Mouse (Mus musculus): ENCODE measurements at regions not wholly inside any gene's neighbourhood (a gene's known extent, or its start where the extent isn't known, plus 50 kb on each side); places are given as distances from the start of the nearest gene placed in this dataset.

GRCm38 (mm10) chr13:84061820-84062480, 160.1 kb upstream of the Tmem161b start:
- no peak for DNase-seq
- intact Hi-C loops (cut with DNase I), result no loop called here

GRCm38 (mm10) chr13:84062616-84063015, 159.5 kb upstream of the Tmem161b start:
- DNase-seq, result no peak
- intact Hi-C loops (cut with DNase I), result no loop called here

GRCm38 (mm10) chr13:84063406-84063805, 158.7 kb upstream of the Tmem161b start:
- DNase-seq, result no peak
- intact Hi-C loops (cut with DNase I), result no loop called here

- intact Hi-C loops (cut with DNase I), result no loop called here
- DNase-seq, result no peak
Measured at GRCm38 (mm10) chr13:84064291-84064940, 157.7 kb upstream of the Tmem161b start.

- DNase-seq, result no peak
- intact Hi-C loops (cut with DNase I), result no loop called here
Measured at GRCm38 (mm10) chr13:84065256-84065898, 156.7 kb upstream of the Tmem161b start.

- DNase-seq, result no peak
- intact Hi-C loops (cut with DNase I), result no loop called here
Measured at GRCm38 (mm10) chr13:84066211-84066959, 155.7 kb upstream of the Tmem161b start.

- DNase-seq, result no peak
- intact Hi-C loops (cut with DNase I), result no loop called here
Measured at GRCm38 (mm10) chr13:84066960-84067665, 155.0 kb upstream of the Tmem161b start.

- intact Hi-C loops (cut with DNase I), result no loop called here
- DNase-seq, result no peak
Measured at GRCm38 (mm10) chr13:84068365-84068764, 153.7 kb upstream of the Tmem161b start.

Small RNA genes lying in the stretch of these regions (microRNA-seq; reads per million reads assigned to microRNA genes)
- gene Mir9-2 (ENCODE audit: borderline number of aligned reads in 2 of 2), result 0 reads per million in 2 experiments
